Mouse (Mus musculus): ENCODE data around the gene Kif7.
A peak's percentile ranks its signal among the peaks of the same experiment; 100 is the strongest.

The Kif7 gene

GRCm38 (mm10) chr7:79721386-79721977 lies 6.0 kb upstream of the Kif7 start:
- DNase-seq = no peak

GRCm38 (mm10) chr7:79710831-79711230 lies 4.7 kb downstream of the Kif7 start:
- peak; percentile 22 for DNase-seq

- peak; percentile 50 for DNase-seq
These were observed 5.4 kb downstream of the Kif7 start for GRCm38 (mm10) chr7:79710130-79710607.

GRCm38 (mm10) chr7:79705210-79705609 lies 10.3 kb downstream of the Kif7 start:
- no peak for DNase-seq

GRCm38 (mm10) chr7:79702755-79703154 lies 12.8 kb downstream of the Kif7 start:
- no peak for DNase-seq

- DNase-seq = no peak
These were observed 19.0 kb downstream of the Kif7 start for GRCm38 (mm10) chr7:79696495-79696894.

- DNase-seq = no peak
These were observed 35.3 kb downstream of the Kif7 start for GRCm38 (mm10) chr7:79680231-79680630.

DNA sequence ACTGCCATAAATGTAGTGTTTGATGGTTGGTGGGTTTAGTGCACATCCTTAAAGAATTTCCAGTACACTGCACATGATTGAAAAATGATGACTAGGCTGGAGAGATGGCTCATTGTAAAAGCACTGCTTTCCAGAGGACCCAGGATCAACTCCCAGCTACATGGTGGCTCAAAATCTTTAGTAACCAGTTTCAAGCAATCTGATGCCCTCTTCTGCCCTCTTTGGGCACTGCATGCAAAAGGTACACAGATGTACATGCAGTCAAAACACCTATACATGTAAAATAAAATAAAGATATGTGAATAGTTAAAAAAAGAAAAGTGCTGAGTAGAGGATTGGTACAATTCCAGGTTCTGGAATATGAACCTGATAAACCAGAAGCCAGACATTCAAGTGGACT lies 36.3 kb downstream of the Kif7 start:
- no peak for DNase-seq

- no peak for DNase-seq
These were observed 44.5 kb downstream of the Kif7 start for GRCm38 (mm10) chr7:79670900-79671604.

- DNase-seq = no peak
These were observed 48.8 kb downstream of the Kif7 start for GRCm38 (mm10) chr7:79666690-79667089.

GRCm38 (mm10) chr7:79661253-79661890 lies 54.1 kb downstream of the Kif7 start:
- no peak for DNase-seq

- peak; percentile 2 for DNase-seq
These were observed 55.0 kb downstream of the Kif7 start for GRCm38 (mm10) chr7:79660291-79661150.

DNA sequence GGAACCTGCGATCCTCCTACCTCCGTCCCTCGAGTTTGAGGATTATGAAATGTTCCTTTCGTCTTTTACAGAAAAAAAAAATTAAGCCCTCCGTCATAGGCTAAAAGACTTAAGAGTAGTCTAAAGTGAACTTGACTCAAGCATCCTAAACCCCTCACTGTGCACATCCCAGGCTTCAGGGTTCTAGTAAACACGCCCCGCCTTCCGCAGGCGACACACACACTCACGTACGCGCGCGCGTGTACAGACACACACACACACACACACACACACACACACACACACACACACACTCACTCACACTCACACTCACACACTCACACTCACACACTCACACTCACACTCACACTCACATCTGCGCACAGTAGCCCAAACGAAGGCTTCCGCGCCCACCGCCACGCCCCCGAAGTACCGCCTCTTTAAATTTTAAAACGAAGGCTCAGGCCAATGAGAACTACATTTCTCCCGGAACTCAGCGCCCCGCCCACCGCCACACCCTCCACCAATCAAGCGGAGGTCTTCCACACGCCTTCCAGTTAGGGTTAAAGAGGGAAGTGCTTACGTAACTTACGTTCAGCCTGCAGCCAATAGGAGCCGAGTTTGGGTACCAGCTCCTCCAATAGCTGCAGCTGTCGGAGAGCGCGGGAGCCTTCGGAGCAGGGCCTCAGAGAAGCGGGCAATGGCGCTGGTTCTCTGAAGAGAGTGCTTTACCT lies 55.8 kb downstream of the Kif7 start, which contains the start of gene Ticrr:
Gene Ticrr, plus strand, starts transcription at position 619 of the 713 bp plus-strand sequence.
- DNase-seq = peak; percentile 87

DNA sequence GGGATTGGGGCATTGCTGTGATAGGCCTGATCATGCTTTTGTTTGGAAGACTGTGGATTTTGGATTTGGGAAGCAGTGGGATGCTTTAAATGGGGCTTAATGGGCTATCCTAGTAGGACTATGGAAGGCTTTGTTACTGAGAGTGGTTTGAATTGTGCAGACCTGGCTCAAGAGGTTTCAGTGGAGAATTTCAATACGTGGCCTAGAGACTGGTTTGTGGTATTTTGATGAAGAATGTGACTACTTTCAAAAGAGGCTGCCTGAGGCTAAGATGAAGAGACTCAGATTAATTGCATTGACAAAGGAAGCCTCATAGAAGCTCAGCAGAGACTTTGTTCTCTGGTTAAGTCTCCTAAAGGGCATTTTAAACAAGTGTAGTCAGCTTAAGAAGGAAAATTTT lies 60.9 kb downstream of the Kif7 start:
- no peak for DNase-seq

GRCm38 (mm10) chr7:79654185-79654584 lies 61.3 kb downstream of the Kif7 start:
- no peak for DNase-seq

GRCm38 (mm10) chr7:79649005-79649404 lies 66.5 kb downstream of the Kif7 start:
- DNase-seq = peak; percentile 14
